17 mouse cellular contexts compared by ENCODE assay signal in the genomic region with DNA sequence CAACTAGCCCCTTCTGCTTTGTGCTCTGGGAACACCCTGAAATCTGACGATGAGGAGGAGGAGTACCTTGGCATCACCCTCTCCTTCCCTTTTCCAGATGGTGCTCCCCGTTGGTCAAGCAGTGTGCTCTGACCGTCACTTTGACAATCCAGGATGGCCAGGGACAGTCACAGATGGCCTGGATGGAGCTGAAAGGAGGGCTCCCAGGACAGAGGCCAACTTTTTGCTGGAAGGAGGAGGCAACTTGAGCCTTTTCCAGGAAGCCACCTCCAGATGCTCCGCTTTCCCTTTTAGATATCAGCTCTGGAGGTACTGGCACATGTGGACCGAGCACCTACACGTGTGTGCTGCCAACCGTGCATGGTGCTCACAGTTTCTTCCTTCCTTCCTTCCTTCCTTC. TPM values are rescaled to one million over a fixed set of nuclear protein-coding genes. Genes with fewer than 3 reads are reported as not detected.
DNase-seq lines count a peak whose midpoint lies in the region; TF ChIP-seq lines count a peak whose summit lies in the region.
"Had no signal": no experiment of that assay in that cellular context is flagged by ENCODE, and none has a peak within 500 bp of the region (broad histone marks: within the 10 kb centered on the region; RNA-seq: fewer than 3 reads in every experiment).

No protein-coding gene starts in this region.

- no peak overlapping the region for H3K4me3 ChIP-seq in left cerebral cortex, adult 2 months
- H3K4me3 ChIP-seq: embryonic facial prominence, embryonic 13.5 days; embryonic facial prominence, embryonic 15.5 days; erythroblast, embryonic 14.5 days; forebrain, embryonic 10.5 days; forebrain, embryonic 12.5 days had no signal

- peak; percentile 10 for DNase-seq in cerebellum, adult 9-11 months
- no peak for DNase-seq in cerebellum, adult 8-10 months
- peak; percentile 61 to 71 for DNase-seq in cerebellum, postnatal 14 days
- no peak for DNase-seq in cerebellum, adult 9-10 months
- peak; percentile 60 for DNase-seq in left cerebral cortex, postnatal 4 days
- no peak for DNase-seq in left cerebral cortex, adult 2 months (ENCODE audit: extremely low spot score in 1 of 2, low spot score in 2 of 2)
- DNase-seq: adrenal gland, adult 8-10 months; adrenal gland, postnatal 14 days; adrenal gland, postnatal 36 days; B cell, adult 2 months; cerebellum, adult 11 months; embryo, embryonic 11 days had no signal

- TF ChIP-seq CTCF in left cerebral cortex, adult 2 months (IDR thresholded peaks at IDR 0.05): no peak

- intact Hi-C loops in left cerebral cortex, postnatal 4 days (cut with DNase I): no loop called here
- intact Hi-C loops in left cerebral cortex, adult 2 months (cut with DNase I): no loop called here

- no peak overlapping the region for H3K27ac ChIP-seq in left cerebral cortex, adult 2 months
- H3K27ac ChIP-seq: embryonic facial prominence, embryonic 13.5 days; embryonic facial prominence, embryonic 15.5 days; forebrain, embryonic 10.5 days; forebrain, embryonic 12.5 days had no signal

RNA-seq across cellular contexts. Expression of gene Gtf3c4, which starts 36.8 kb away (rescaled TPM):
- 10 to 100 TPM; 46.9 to 52.2 TPM for total RNA-seq in left cerebral cortex, postnatal 4 days (2021)
- total RNA-seq in left cerebral cortex, adult 2 months (2021): 10 to 100 TPM; 35.0 to 35.7 TPM

RNA-seq across cellular contexts. Expression of gene Ddx31, which starts 36.8 kb away (rescaled TPM):
- total RNA-seq in left cerebral cortex, postnatal 4 days (2021): 10 to 100 TPM; 13.0 to 13.4 TPM
- 1 to 10 TPM; 7.5 to 9.2 TPM for total RNA-seq in left cerebral cortex, adult 2 months (2021)

Comparison
In these comparisons a context has a peak if more than half of its experiments do, and no peak if none do; other contexts are left out.
1. DNase-seq: peak in cerebellum, adult 9-11 months (single experiment), cerebellum, postnatal 14 days (2 of 2) and left cerebral cortex, postnatal 4 days (single experiment); none in cerebellum, adult 8-10 months (single experiment), cerebellum, adult 9-10 months (single experiment) and left cerebral cortex, adult 2 months (0 of 2).